Mouse (Mus musculus): Measurements from ENCODE around the gene Fryl.

DNA sequence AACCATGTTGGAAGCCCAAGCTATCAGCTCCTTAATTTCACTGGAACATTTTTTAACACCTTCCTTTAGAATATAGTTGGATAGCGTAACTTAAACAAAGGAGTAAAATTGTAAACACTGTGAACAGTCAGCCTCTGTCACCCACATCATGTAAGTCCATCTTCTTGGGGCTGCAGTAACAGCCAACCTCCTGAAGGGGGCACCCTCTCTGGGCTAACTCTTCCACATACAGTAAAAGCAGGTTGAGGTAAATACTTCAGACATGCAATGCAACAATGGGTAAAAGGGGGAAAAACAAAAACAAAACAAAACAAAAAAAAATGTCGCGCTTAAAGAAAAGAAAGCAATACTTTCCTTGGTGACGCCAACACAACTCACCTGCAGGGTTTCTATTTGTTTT is 141.5 kb downstream of the Fryl start:
- TF ChIP-seq POLR2A (IDR thresholded peaks at IDR 0.05; ENCODE audit: low read depth, low read length) (no peak), CTCF (IDR thresholded peaks at IDR 0.05; ENCODE audit: extremely low read depth, insufficient read depth, insufficient read length, insufficient replicate concordance) (peak; percentile 48; the same call in 1 of the 2 replicates)

All from spleen, adult 2 months (tissue).